Mouse (Mus musculus) liver, postnatal 0 days (tissue): ENCODE data around the gene Taok1. TPM values are rescaled to one million over a fixed set of nuclear protein-coding genes. Genes with fewer than 3 reads are reported as not detected.
"Not testable (repeated sequence)": the region's sequence is repeated elsewhere in the genome, so short reads cannot be mapped to it uniquely, and the experiment has no call there.

Experiments
- ATAC-seq: fragments of 200-750 bp; cut with Nextera tagmentation; 2 replicates; pipeline ENCODE4 v1.8.0; 2017; ENCODE audit warnings: mild to moderate bottlenecking, moderate library complexity
- DNase-seq: peaks from one replicate; pipeline ENCODE4 v3.0.0-alpha.2; 2016
- H3K27ac ChIP-seq: fragments of 300-500 bp; sonication (generic); 2 replicates; pipeline ENCODE4 v1.5.1; 2014; ENCODE audit warnings: antibody characterized with exemption, moderate library complexity, mild to moderate bottlenecking, low read depth
- H3K27me3 ChIP-seq: fragments of 300-500 bp; sonication (generic); 2 replicates; pipeline ENCODE4 v1.6.1; 2014; ENCODE audit warnings: low read length, control low read depth, mixed read lengths; ENCODE audit not compliant: insufficient read depth
- H3K36me3 ChIP-seq: fragments of 300-500 bp; sonication (generic); replicated peaks from 2 replicates; pipeline ENCODE4 v1.6.1; 2014; ENCODE audit warnings: mild to moderate bottlenecking, control low read depth, low read length, moderate library complexity, mixed read lengths; ENCODE audit not compliant: insufficient read depth
- H3K4me1 ChIP-seq: fragments of 300-500 bp; sonication (generic); 2 replicates; pipeline ENCODE4 v1.6.1; 2014; ENCODE audit warnings: antibody characterized with exemption, mild to moderate bottlenecking, control low read depth; ENCODE audit not compliant: insufficient read depth
- H3K4me2 ChIP-seq: fragments of 300-500 bp; sonication (generic); 2 replicates; pipeline ENCODE4 v1.6.1; 2014; ENCODE audit warnings: low read depth, mild to moderate bottlenecking, low read length, moderate library complexity, mixed read lengths
- H3K4me3 ChIP-seq: fragments of 300-500 bp; sonication (generic); 2 replicates; pipeline ENCODE4 v1.5.1; 2014; ENCODE audit warnings: low read depth, low read length
- H3K9ac ChIP-seq: fragments of 300-500 bp; sonication (generic); replicated peaks from 2 replicates; pipeline ENCODE4 v1.6.1; 2014; ENCODE audit warnings: mild to moderate bottlenecking, moderate library complexity
- H3K9me3 ChIP-seq: fragments of 300-500 bp; sonication (generic); 2 replicates; pipeline ENCODE4 v1.6.1; 2016; ENCODE audit warnings: mild to moderate bottlenecking, control low read depth, low read length, mixed read lengths
- CTCF ChIP-seq: sonication (generic); IDR thresholded peaks from 2 replicates; pipeline ENCODE4 v1.5.1; 2016; ENCODE audit warnings: antibody characterized with exemption, low read depth
- EP300 ChIP-seq: IDR thresholded peaks from 2 replicates; pipeline ENCODE4 v1.6.1; 2016; ENCODE audit warnings: antibody characterized with exemption, low read depth, mild to moderate bottlenecking
- WGBS: fragments of 180-500 bp; shearing (Covaris S2); extraction: QIAGEN DNeasy Blood & Tissue Kit; methylation state at CpG from one replicate; pipeline ENCODE4 v1.1.7; 2014; ENCODE audit not compliant: insufficient replicate concordance; 5-methylcytosine and 5-hydroxymethylcytosine counted together
- polyA plus RNA-seq: library from polyadenylated mRNA; unstranded; fragments of >200 nt; fragmentation: Nextera tagmentation; extraction: Ambion mirVana; gene quantifications from 2 replicates; pipeline ENCODE4 v1.2.1, GENCODE M21; 2015

Taok1 gene
- polyA plus RNA-seq, 1 experiment from 2014 or later = 5.0 TPM

- H3K9ac ChIP-seq = no peak overlapping the region
- ATAC-seq (no peak), DNase-seq (no peak)
- H3K4me2 ChIP-seq = no peak overlapping the region
- TF ChIP-seq EP300 = no peak
- TF ChIP-seq CTCF = no peak
- H3K36me3 ChIP-seq = peaks cover 6% of the 10 kb centered on the region; the same call in 1 of the 2 replicates
- no peak overlapping the region for H3K4me3 ChIP-seq
- H3K4me1 ChIP-seq = no peaks in the 10 kb centered on the region
- 50% methylated on average over 3 of the region's 3 CpGs for WGBS
- H3K9me3 ChIP-seq = no peaks in the 10 kb centered on the region
- no peak overlapping the region for H3K27ac ChIP-seq
- H3K27me3 ChIP-seq = no peaks in the 10 kb centered on the region
These were observed 78.0 kb downstream of the Taok1 start for GRCm38 (mm10) chr11:77529644-77530043.

GRCm38 (mm10) chr11:77528420-77528819 is 79.2 kb downstream of the Taok1 start:
- not testable (repeated sequence) for ATAC-seq, H3K9ac ChIP-seq, H3K27me3 ChIP-seq, H3K9me3 ChIP-seq, DNase-seq, H3K4me3 ChIP-seq, H3K4me1 ChIP-seq, H3K4me2 ChIP-seq, H3K27ac ChIP-seq, H3K36me3 ChIP-seq
- 85% methylated on average over 3 of the region's 3 CpGs for WGBS

- Histone ChIP-seq H3K9me3 (no peaks in the 10 kb centered on the region), H3K9ac (no peak overlapping the region), H3K36me3 (no peaks in the 10 kb centered on the region), H3K4me3 (no peak overlapping the region), H3K27ac (no peak overlapping the region), H3K4me1 (0 out of 2 replicates have a peak, but pooled peaks cover 2% of the 10 kb centered on the region), H3K4me2 (no peak overlapping the region), H3K27me3 (no peaks in the 10 kb centered on the region)
- TF ChIP-seq EP300 (no peak), CTCF (no peak; the same call in 1 of the 2 replicates)
- DNase-seq (no peak), ATAC-seq (no peak)
- WGBS = 72% methylated on average over 3 of the region's 3 CpGs
These were observed 81.7 kb downstream of the Taok1 start for GRCm38 (mm10) chr11:77525804-77526486.

- Histone ChIP-seq H3K4me3 (no peak overlapping the region), H3K27me3 (peaks cover 10% of the 10 kb centered on the region), H3K9ac (no peak overlapping the region), H3K4me1 (peaks cover 30% of the 10 kb centered on the region), H3K27ac (peak overlapping the region; percentile 17; the same call in 1 of the 2 replicates), H3K9me3 (no peaks in the 10 kb centered on the region), H3K36me3 (no peaks in the 10 kb centered on the region), H3K4me2 (no peak overlapping the region)
- TF ChIP-seq CTCF = 0 out of 2 replicates have a peak, but pooled peaks have one; percentile 4
- TF ChIP-seq EP300 = no peak
- DNase-seq (peak; percentile 59), ATAC-seq (no peak)
- WGBS = 37% methylated on average over 5 of the region's 5 CpGs
These were observed 86.8 kb downstream of the Taok1 start for GRCm38 (mm10) chr11:77520601-77521529.

- peaks cover 44% of the 10 kb centered on the region for H3K4me1 ChIP-seq
- no peak for TF ChIP-seq EP300
- TF ChIP-seq CTCF = no peak
- H3K27ac ChIP-seq = peak within 1 kb of the TSS; percentile 86
- H3K4me3 ChIP-seq = no peak within 1 kb of the TSS
- ATAC-seq (no peak), DNase-seq (peak; percentile 54)
- 21% methylated on average over 5 of the region's 5 CpGs for WGBS
- H3K27me3 ChIP-seq = peaks cover 18% of the 10 kb centered on the region
- peak within 1 kb of the TSS; percentile 9; the same call in 1 of the 2 replicates for H3K4me2 ChIP-seq
- no peaks in the 10 kb centered on the region for H3K9me3 ChIP-seq
- H3K36me3 ChIP-seq = no peaks in the 10 kb centered on the region
- H3K9ac ChIP-seq = peak within 1 kb of the TSS; percentile 9; the same call in 1 of the 2 replicates
These were observed 88.6 kb downstream of the Taok1 start, which contains the start of gene Gm10392 for GRCm38 (mm10) chr11:77519043-77519442. TSS of gene Gm10392 (minus strand) at chr11:77519198.
